Mouse (Mus musculus): ENCODE measurements around the gene Gm21973.
A peak's percentile ranks its signal among the peaks of the same experiment; 100 is the strongest.

The Gm21973 gene

GRCm38 (mm10) chr15:10325080-10325479, at the start of gene Gm21973:
TSS of gene Gm21973 (plus strand) at chr15:10325380.
- DNase-seq: no peak

GRCm38 (mm10) chr15:10276386-10276785, 48.8 kb upstream of the Gm21973 start:
- no peak for DNase-seq

- DNase-seq: no peak
Measured at GRCm38 (mm10) chr15:10277461-10277860, 47.7 kb upstream of the Gm21973 start.

- no peak for DNase-seq
Measured at GRCm38 (mm10) chr15:10281546-10281945, 43.6 kb upstream of the Gm21973 start.

- DNase-seq: no peak
Measured at GRCm38 (mm10) chr15:10283661-10284060, 41.5 kb upstream of the Gm21973 start.

- DNase-seq: no peak
Measured at GRCm38 (mm10) chr15:10296570-10296969, 28.6 kb upstream of the Gm21973 start.

- no peak for DNase-seq
Measured at GRCm38 (mm10) chr15:10298058-10298457, 27.1 kb upstream of the Gm21973 start.

GRCm38 (mm10) chr15:10299467-10299866, 25.7 kb upstream of the Gm21973 start:
- DNase-seq: no peak

GRCm38 (mm10) chr15:10306461-10306860, 18.7 kb upstream of the Gm21973 start:
- no peak for DNase-seq

- DNase-seq: no peak
Measured at GRCm38 (mm10) chr15:10311826-10312225, 13.4 kb upstream of the Gm21973 start.

- DNase-seq: peak; percentile 6 to 12
Measured at GRCm38 (mm10) chr15:10313522-10314455, 11.4 kb upstream of the Gm21973 start.

- DNase-seq: no peak
Measured at GRCm38 (mm10) chr15:10330626-10331025, 5.4 kb downstream of the Gm21973 start.

GRCm38 (mm10) chr15:10332566-10332965, 7.4 kb downstream of the Gm21973 start:
- DNase-seq: no peak

- no peak for DNase-seq
Measured at GRCm38 (mm10) chr15:10338606-10339005, 13.4 kb downstream of the Gm21973 start.

GRCm38 (mm10) chr15:10347044-10347443, 21.9 kb downstream of the Gm21973 start:
- no peak for DNase-seq

- DNase-seq: no peak
Measured at GRCm38 (mm10) chr15:10358039-10358948, 33.1 kb downstream of the Gm21973 start, which contains the start of gene Agxt2. TSS of gene Agxt2 (plus strand) at chr15:10358532.

GRCm38 (mm10) chr15:10366331-10366730, 41.2 kb downstream of the Gm21973 start:
- no peak for DNase-seq

GRCm38 (mm10) chr15:10375404-10375803, 50.2 kb downstream of the Gm21973 start:
- DNase-seq: no peak

- DNase-seq: no peak
Measured at GRCm38 (mm10) chr15:10378338-10378959, 53.3 kb downstream of the Gm21973 start.

GRCm38 (mm10) chr15:10379757-10380458, 54.7 kb downstream of the Gm21973 start:
- no peak for DNase-seq

GRCm38 (mm10) chr15:10387263-10387662, 62.1 kb downstream of the Gm21973 start:
- no peak for DNase-seq

- DNase-seq: no peak
Measured at GRCm38 (mm10) chr15:10399795-10400194, 74.6 kb downstream of the Gm21973 start.
